Mouse (Mus musculus) midbrain, postnatal 0 days (tissue): Measurements from ENCODE around the gene Mgat2. TPM values are rescaled to one million over a fixed set of nuclear protein-coding genes. Genes with fewer than 3 reads are reported as not detected.
A peak's percentile ranks its signal among the peaks of the same experiment; 100 is the strongest.

Experiments used
- ATAC-seq: fragments of 200-750 bp; cut with Nextera tagmentation; 2 replicates; pipeline ENCODE4 v1.8.0; 2017; ENCODE audit warnings: moderate number of reproducible peaks, mild to moderate bottlenecking, moderate TSS enrichment, moderate library complexity; ENCODE audit not compliant: low FRiP score
- DNase-seq: peaks from one replicate; pipeline ENCODE4 v3.0.0-alpha.2; 2015; ENCODE audit warnings: low spot score
- H3K27ac ChIP-seq: fragments of 300-500 bp; sonication (generic); 2 replicates; pipeline ENCODE4 v1.5.1; 2014; ENCODE audit warnings: low read depth, mild to moderate bottlenecking, low read length, mixed read lengths
- H3K27me3 ChIP-seq: fragments of 300-500 bp; sonication (generic); 2 replicates; pipeline ENCODE4 v1.6.1; 2014; ENCODE audit warnings: low read length, control low read depth, mixed read lengths; ENCODE audit not compliant: insufficient read depth
- H3K36me3 ChIP-seq: fragments of 300-500 bp; sonication (generic); 2 replicates; pipeline ENCODE4 v1.6.1; 2014; ENCODE audit warnings: low read length, control low read depth, mixed read lengths; ENCODE audit not compliant: insufficient read depth
- H3K4me1 ChIP-seq: fragments of 300-500 bp; sonication (generic); 2 replicates; pipeline ENCODE4 v1.6.1; 2014; ENCODE audit warnings: mild to moderate bottlenecking, control low read depth, antibody characterized with exemption, low read length, mixed read lengths; ENCODE audit not compliant: insufficient read depth
- H3K4me2 ChIP-seq: fragments of 300-500 bp; sonication (generic); 2 replicates; pipeline ENCODE4 v1.6.1; 2014; ENCODE audit warnings: low read depth, mild to moderate bottlenecking, low read length, mixed read lengths; ENCODE audit not compliant: poor library complexity, severe bottlenecking
- H3K4me3 ChIP-seq: fragments of 300-500 bp; sonication (generic); 2 replicates; pipeline ENCODE4 v1.5.1; 2014; ENCODE audit warnings: low read depth, mild to moderate bottlenecking, low read length, moderate library complexity
- H3K9ac ChIP-seq: fragments of 300-500 bp; sonication (generic); replicated peaks from 2 replicates; pipeline ENCODE4 v1.6.1; 2014; ENCODE audit warnings: mild to moderate bottlenecking, low read length, moderate library complexity, mixed read lengths; ENCODE audit not compliant: poor library complexity, severe bottlenecking
- H3K9me3 ChIP-seq: fragments of 300-500 bp; sonication (generic); 2 replicates; pipeline ENCODE4 v1.6.1; 2016; ENCODE audit warnings: low read length, control low read depth
- CTCF ChIP-seq: IDR thresholded peaks from 2 replicates; pipeline ENCODE4 v1.5.1; 2016; ENCODE audit warnings: antibody characterized with exemption, mild to moderate bottlenecking
- WGBS: fragments of 180-500 bp; shearing (Covaris S2); extraction: QIAGEN DNeasy Blood & Tissue Kit; methylation state at CpG from one replicate; pipeline ENCODE4 v1.1.7; 2014; 5-methylcytosine and 5-hydroxymethylcytosine counted together
- microRNA-seq: library from miRNA; unstranded; fragments of <30 nt; microRNA quantifications from one replicate; pipeline ENCODE4, GENCODE M21; 2016; ENCODE audit warnings: borderline number of aligned reads
- polyA plus RNA-seq: library from polyadenylated mRNA; unstranded; fragments of >200 nt; fragmentation: Nextera tagmentation; extraction: Ambion mirVana; gene quantifications from 2 replicates; pipeline ENCODE4 v1.2.1, GENCODE M21; 2015
- total RNA-seq: library from RNA; depleted of rRNA; stranded (reverse); fragments of >200 nt; gene quantifications from 2 replicates; pipeline ENCODE4 v1.2.3, GENCODE M21; 2014; rRNA removed

Mgat2 gene
- total and polyA plus RNA-seq, 2 experiments from 2014 or later, result 41.9 to 54.6 TPM

GRCm38 (mm10) chr12:69229251-69229650 is 45.3 kb downstream of the Mgat2 start:
- no peaks in the 10 kb centered on the region for H3K4me1 ChIP-seq
- TF ChIP-seq CTCF, result peak; percentile 42
- ATAC-seq, result no peak

GRCm38 (mm10) chr12:69235782-69236181 is 51.8 kb downstream of the Mgat2 start:
- no peak for TF ChIP-seq CTCF
- DNase-seq (no peak), ATAC-seq (no peak)
- Histone ChIP-seq H3K4me1 (no peaks in the 10 kb centered on the region), H3K27me3 (no peaks in the 10 kb centered on the region), H3K36me3 (no peaks in the 10 kb centered on the region), H3K4me2 (no peak overlapping the region), H3K27ac (no peak overlapping the region), H3K4me3 (no peak overlapping the region), H3K9me3 (no peaks in the 10 kb centered on the region), H3K9ac (no peak overlapping the region)
- WGBS, result 94% methylated on average over 6 of the region's 6 CpGs

More at GRCm38 (mm10) chr12:69229251-69229650, 45.3 kb downstream of the Mgat2 start:
- no peak for DNase-seq
- no peaks in the 10 kb centered on the region for H3K36me3 ChIP-seq
- H3K27ac ChIP-seq, result no peak overlapping the region
- H3K9ac ChIP-seq, result no peak overlapping the region
- no peak overlapping the region for H3K4me3 ChIP-seq
- H3K4me2 ChIP-seq, result no peak overlapping the region
- no peaks in the 10 kb centered on the region for H3K27me3 ChIP-seq
- 65% methylated on average over 2 of the region's 2 CpGs for WGBS
- H3K9me3 ChIP-seq, result no peaks in the 10 kb centered on the region

Small RNA genes lying within 50 kb of the gene (microRNA-seq; reads per million reads assigned to microRNA genes)
- gene Gm47287 (not detected), gene Gm47295 (1.3 reads per million)

Other genes with a start within 250 kb of the Mgat2 start
- gene Rps29, start 25.0 kb upstream of the Mgat2 start, total RNA-seq, result 145 and 151 TPM in 2 replicates
- 1,280 and 1,361 TPM in 2 replicates for gene Rps29, start 25.0 kb upstream of the Mgat2 start, polyA plus RNA-seq
- 0.24 and 1.6 TPM in 2 replicates for gene Lrr1, start 15.3 kb upstream of the Mgat2 start, total RNA-seq
- gene Lrr1, start 15.3 kb upstream of the Mgat2 start, polyA plus RNA-seq, result 1.2 and 1.3 TPM in 2 replicates
- 117 and 148 TPM in 2 replicates for gene Rpl36al, start 74 bp upstream of the Mgat2 start, total RNA-seq
- 352 and 392 TPM in 2 replicates for gene Rpl36al, start 74 bp upstream of the Mgat2 start, polyA plus RNA-seq
- gene Gm49383, start 12.9 kb downstream of the Mgat2 start, total RNA-seq, result 0.38 and 4.0 TPM in 2 replicates
- 5.3 and 5.4 TPM in 2 replicates for gene Gm49383, start 12.9 kb downstream of the Mgat2 start, polyA plus RNA-seq
- 5.0 and 6.1 TPM in 2 replicates for gene Dnaaf2, start 14.3 kb downstream of the Mgat2 start, total RNA-seq
- 8.0 and 9.4 TPM in 2 replicates for gene Dnaaf2, start 14.3 kb downstream of the Mgat2 start, polyA plus RNA-seq
- gene Gm49384, start 20.1 kb downstream of the Mgat2 start, total RNA-seq, result 1.2 TPM in 1 of 2 replicates, not detected in the other
- gene Gm49384, start 20.1 kb downstream of the Mgat2 start, polyA plus RNA-seq, result 2.5 and 2.9 TPM in 2 replicates
- 2.4 and 3.6 TPM in 2 replicates for gene Pole2, start 44.0 kb downstream of the Mgat2 start, total RNA-seq
- gene Pole2, start 44.0 kb downstream of the Mgat2 start, polyA plus RNA-seq, result 1.4 TPM in 2 replicates
- 8.5 TPM in 2 replicates for gene Klhdc1, start 57.0 kb downstream of the Mgat2 start, total RNA-seq
- 18.1 and 25.6 TPM in 2 replicates for gene Klhdc1, start 57.0 kb downstream of the Mgat2 start, polyA plus RNA-seq
- 303 and 373 TPM in 2 replicates for gene Klhdc2, start 112.5 kb downstream of the Mgat2 start, total RNA-seq
- gene Klhdc2, start 112.5 kb downstream of the Mgat2 start, polyA plus RNA-seq, result 259 and 266 TPM in 2 replicates
- gene Nemf, start 173.0 kb downstream of the Mgat2 start, total RNA-seq, result 24.0 and 40.8 TPM in 2 replicates
- gene Nemf, start 173.0 kb downstream of the Mgat2 start, polyA plus RNA-seq, result 63.9 and 69.6 TPM in 2 replicates
- 122 TPM in 2 replicates for gene Arf6, start 188.0 kb downstream of the Mgat2 start, total RNA-seq
- 34.9 and 42.0 TPM in 2 replicates for gene Arf6, start 188.0 kb downstream of the Mgat2 start, polyA plus RNA-seq
- not detected in 2 replicates for gene Gm9887, start 188.3 kb downstream of the Mgat2 start, total RNA-seq
- gene Gm9887, start 188.3 kb downstream of the Mgat2 start, polyA plus RNA-seq, result 0.90 and 1.0 TPM in 2 replicates